Mouse (Mus musculus) adrenal gland, postnatal 14 days (tissue): ENCODE measurements around the gene Agap2. TPM values are rescaled to one million over a fixed set of nuclear protein-coding genes. Genes with fewer than 3 reads are reported as not detected.
A peak's percentile ranks its signal among the peaks of the same experiment; 100 is the strongest.

Source experiments
- DNase-seq: peaks from one replicate; pipeline ENCODE4 v3.0.0; 2021; ENCODE audit warnings: mixed read lengths
- total RNA-seq: library from RNA; stranded (reverse); gene quantifications from 2 replicates; pipeline ENCODE4 v1.2.3, GENCODE M21; 2021

Agap2 gene
- total RNA-seq, 1 experiment from 2014 or later, result 6.9 TPM

- DNase-seq, result no peak
Observed at GRCm38 (mm10) chr10:127101151-127101550, 26.1 kb downstream of the Agap2 start.

DNA sequence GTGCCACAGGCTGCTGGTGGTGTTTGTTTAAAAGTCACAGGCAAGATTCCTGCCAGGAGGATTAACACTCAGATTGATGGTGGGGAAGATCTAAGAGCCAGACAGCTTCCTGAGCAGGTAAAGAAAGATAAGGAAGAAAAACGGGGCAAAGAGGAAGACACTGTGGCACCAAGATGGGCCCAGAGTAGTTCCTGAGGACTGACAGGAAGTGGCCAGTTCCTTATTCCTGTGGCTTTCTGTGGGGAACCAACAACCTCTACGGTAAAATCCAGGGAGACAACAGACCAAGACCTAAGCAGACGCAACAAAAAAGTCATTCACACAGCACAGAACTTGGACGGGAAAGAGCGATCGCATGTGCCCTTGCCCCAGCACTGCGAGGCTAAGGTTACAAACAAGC is 28.5 kb downstream of the Agap2 start:
- no peak for DNase-seq

GRCm38 (mm10) chr10:127107563-127108261 is 32.6 kb downstream of the Agap2 start:
- DNase-seq, result no peak

- no peak for DNase-seq
Observed at GRCm38 (mm10) chr10:127108262-127108583, 33.1 kb downstream of the Agap2 start.

DNA sequence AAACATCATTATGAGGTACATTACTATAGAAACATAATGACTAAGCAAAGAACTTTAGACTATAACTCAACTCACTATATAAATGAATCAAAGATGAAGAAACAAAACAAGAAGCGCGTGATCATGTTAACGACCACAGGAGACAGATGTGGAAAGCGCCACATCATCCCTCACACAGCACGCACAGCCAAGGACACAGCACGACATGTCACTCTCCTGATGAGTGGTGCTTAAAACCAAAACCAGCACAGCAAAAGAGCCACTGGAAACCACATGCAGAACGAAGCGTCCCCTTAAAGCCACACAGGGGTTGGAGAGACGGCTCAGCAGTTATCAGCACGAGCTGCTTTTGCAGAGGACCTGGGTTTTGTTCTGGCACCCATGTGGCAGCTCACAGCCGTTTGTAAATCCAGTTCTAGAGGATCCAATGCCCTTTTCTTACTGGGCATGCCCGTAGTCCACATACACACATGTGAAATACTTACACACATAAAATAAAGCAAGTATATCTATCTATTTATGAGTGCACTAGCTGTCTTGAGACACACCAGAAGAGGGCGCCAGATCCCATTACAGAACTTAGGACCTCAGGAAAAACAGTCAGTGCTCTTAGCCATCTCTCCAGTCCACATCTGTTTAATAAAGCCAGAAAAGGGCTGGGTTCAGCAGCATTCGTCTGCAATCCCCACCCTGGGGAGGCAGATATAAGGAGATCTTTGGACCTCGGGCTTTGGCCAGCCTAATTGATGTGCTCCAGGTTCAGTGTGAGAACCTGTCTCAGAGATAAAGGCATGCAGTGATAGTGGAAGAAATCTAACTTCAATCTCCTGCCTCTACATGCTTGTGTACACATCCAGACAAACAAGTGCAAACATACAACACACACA is 36.2 kb downstream of the Agap2 start:
- no peak for DNase-seq

DNA sequence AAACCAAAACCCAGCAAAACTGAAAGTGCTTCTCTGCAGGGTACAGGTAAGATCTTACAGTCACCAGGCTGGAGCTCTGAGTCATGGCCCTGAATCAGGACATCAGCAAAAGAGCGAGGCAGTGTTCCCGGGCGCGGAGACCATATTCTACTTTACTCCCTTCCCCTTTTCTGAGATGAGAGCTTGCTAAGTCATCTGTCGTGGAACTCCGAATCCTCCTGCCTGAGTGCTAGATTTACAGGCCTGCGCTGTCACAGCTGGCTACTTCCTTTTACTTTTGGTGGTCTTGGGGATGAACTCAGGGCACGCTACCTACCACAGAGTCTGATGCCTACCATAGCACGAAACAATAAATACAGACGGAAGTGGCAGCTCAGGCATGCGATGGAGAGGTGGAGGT is 39.3 kb downstream of the Agap2 start:
- no peak for DNase-seq

DNA sequence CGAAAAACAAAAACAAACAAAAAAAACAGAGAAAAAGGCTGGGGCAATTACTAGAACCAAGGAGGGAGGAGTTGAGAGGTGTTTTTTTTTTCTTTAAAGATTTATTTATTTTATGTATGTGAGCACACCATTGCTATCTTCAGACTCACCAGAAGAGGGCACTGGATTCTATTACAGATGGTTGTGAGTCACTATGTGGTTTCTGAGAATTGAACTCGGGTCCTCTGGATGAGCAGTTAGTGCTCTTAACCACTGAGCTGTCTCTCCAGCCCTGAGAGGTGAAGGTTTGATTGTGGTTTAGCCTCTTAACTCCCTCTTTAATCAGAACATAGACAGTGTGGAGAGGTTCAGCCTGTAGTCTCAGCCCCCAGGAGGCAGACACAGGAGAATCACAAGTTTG is 40.0 kb downstream of the Agap2 start:
- DNase-seq, result no peak

GRCm38 (mm10) chr10:127118470-127118869 is 43.4 kb downstream of the Agap2 start:
- no peak for DNase-seq

GRCm38 (mm10) chr10:127119229-127119628 is 44.1 kb downstream of the Agap2 start:
- no peak for DNase-seq

- peak; percentile 24 for DNase-seq
Observed at GRCm38 (mm10) chr10:127120301-127121065, 45.4 kb downstream of the Agap2 start.

DNA sequence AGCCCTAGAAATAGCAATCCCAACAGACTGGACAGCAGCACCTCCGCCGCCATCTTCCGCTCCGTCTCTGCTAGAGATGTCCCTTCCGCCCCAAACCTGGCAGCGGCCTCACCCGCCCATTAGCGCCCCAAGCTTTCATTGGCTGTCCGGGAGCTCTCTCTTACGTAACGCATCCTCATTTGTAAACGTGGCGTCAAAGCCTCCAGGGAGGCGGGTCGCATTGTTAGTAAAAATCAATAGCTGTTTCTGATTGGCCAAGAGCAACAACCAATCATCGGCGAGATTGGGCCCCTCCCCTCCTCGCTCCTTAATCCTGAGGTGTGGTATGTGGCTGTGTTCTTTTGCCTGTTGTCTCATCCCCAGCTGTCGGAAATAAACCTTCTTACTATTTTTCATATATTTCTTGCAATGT is 46.0 kb downstream of the Agap2 start, which contains the start of gene Os9:
Gene Os9 (minus strand): TSS at position 66 of the 412 bp plus-strand sequence.
- peak; percentile 98 for DNase-seq

DNA sequence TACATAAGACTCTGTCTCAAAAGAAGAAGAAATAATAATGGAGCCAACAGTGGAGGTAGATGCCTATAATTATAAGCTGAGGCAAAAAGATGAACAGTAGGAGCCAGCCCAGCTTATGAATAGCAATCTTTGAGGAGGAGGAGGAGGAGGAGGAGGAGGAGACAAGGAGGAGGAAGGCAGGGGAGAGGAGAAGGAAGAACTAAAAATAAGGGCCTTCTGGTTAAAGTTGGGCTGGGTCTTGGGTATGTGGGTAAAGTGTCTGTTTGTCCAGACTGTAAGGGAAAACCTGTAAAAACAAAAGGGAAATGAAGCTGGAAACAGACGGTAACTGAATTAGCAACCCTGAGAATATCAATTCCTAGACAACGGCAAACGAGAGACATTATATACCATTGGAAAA is 46.9 kb downstream of the Agap2 start:
- DNase-seq, result no peak

DNA sequence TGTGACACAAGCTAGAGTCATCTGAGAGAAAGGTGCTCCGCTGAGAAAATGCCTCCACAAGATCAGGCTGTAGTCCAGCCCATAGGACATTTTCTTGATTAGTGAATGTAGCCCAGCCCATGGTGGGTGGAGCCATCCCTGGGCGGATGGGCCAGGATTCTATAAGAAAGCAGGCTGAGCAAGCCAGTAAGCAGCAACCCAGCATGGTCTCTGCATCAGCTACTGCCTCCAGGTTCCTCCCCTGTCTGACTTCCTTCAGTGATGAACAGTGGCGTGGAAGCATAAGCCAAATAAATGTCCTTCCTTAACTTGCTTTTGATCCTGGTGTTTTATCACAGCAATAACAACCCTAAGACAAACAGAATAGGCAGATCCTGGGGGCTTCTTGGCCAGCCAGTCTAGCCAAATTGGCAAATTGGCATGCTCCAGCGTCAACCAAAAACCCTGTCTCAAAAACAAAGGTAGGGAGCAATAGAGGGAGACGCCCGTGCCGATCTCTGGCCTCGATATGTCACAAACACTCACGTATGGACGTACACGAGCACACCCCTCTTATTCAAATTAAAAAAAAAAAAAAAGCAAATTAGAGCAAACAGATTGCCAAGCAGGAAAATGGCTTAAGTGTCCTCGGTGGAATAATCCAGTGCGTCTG is 47.8 kb downstream of the Agap2 start:
- DNase-seq, result no peak

DNA sequence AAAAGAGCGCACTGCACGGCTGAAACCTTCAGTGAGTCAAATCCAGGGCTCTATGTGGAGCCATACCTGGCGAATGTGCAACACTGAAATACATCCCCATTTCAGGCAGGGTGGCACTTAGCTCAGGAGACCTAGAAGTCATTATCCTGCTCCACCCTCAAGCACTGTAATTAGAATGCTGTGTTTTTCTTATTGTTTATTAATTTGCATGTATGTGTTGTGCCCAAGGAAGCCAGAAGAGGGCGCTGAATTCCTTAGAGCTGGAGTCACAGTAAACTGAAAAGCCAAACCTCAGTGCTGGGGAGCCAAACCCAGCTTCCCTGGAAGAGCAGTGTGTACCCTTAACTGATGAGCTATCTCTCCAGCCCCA is 48.3 kb downstream of the Agap2 start:
- peak; percentile 75 for DNase-seq

GRCm38 (mm10) chr10:127125210-127126001 is 50.3 kb downstream of the Agap2 start:
- peak; percentile 71 for DNase-seq

GRCm38 (mm10) chr10:127126579-127126978 is 51.5 kb downstream of the Agap2 start:
- no peak for DNase-seq

GRCm38 (mm10) chr10:127127711-127128279 is 52.7 kb downstream of the Agap2 start:
- DNase-seq, result peak; percentile 27

GRCm38 (mm10) chr10:127129431-127129830 is 54.3 kb downstream of the Agap2 start:
- DNase-seq, result peak; percentile 39

GRCm38 (mm10) chr10:127132469-127132868 is 57.4 kb downstream of the Agap2 start:
- DNase-seq, result no peak

DNA sequence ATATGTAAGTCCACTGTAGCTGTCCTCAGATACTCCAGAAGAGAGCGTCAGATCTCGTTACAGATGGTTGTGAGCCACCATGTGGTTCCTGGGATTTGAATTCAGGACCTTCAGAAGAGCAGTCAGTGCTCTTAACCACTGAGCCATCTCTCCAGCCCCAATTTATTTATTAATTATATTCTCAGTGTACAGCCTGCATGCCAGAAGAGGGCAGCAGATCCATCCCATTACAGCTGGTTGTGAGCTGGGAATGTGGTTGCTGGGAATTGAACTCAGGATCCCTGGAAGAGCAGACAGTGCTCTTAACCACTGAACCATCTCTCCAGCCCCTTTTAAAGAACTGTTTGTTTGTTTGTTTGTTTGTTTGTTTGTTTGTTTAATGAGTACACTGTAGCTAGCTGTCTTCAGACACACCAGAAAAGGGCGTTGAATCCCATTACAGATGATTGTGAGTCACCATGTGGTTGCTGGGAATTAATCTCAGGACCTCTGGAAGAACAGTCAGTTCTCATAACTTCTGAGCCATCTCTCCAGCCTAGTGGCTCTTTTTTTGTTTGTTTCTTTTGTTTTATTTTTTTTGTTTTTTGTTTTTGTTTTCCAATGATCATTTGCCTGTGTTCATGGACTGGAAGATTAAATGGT is 59.4 kb downstream of the Agap2 start:
- peak; percentile 21 for DNase-seq
